Mouse (Mus musculus) embryonic fibroblast, embryonic 13.5 days (primary cell): ENCODE measurements around the gene Tmem102. TPM values are rescaled to one million over a fixed set of nuclear protein-coding genes. Genes with fewer than 3 reads are reported as not detected.
A peak's percentile ranks its signal among the peaks of the same experiment; 100 is the strongest.

Experiments
- H3K27ac ChIP-seq: 2 replicates; pipeline ENCODE4 v1.5.1; 2012; ENCODE audit warnings: low read length, control low read depth, inconsistent platforms; ENCODE audit not compliant: insufficient read depth
- H3K4me1 ChIP-seq: 2 replicates; pipeline ENCODE4 v1.6.1; 2011; ENCODE audit warnings: low read length; ENCODE audit not compliant: control insufficient read depth, insufficient read depth
- H3K4me3 ChIP-seq: 2 replicates; pipeline ENCODE4 v1.5.1; 2011; ENCODE audit warnings: mild to moderate bottlenecking, control low read depth, low read length; ENCODE audit not compliant: insufficient read depth
- CTCF ChIP-seq: IDR thresholded peaks from 2 replicates; pipeline ENCODE4 v1.5.1; 2011; ENCODE audit warnings: mild to moderate bottlenecking, control low read depth, low read length, moderate library complexity, borderline replicate concordance; ENCODE audit not compliant: insufficient read depth
- POLR2A ChIP-seq: IDR thresholded peaks from 2 replicates; pipeline ENCODE4 v1.6.1; 2011; ENCODE audit warnings: low read depth, mild to moderate bottlenecking, control low read depth, low read length, moderate library complexity
- polyA plus RNA-seq: library from polyadenylated mRNA; stranded (reverse); fragments of >200 nt; gene quantifications from 2 replicates; pipeline ENCODE4 v1.2.4, GENCODE M21; 2011; ENCODE audit warnings: low read depth; ENCODE audit not compliant: missing spikeins, insufficient read length

Tmem102 gene
- not detected in 2 replicates for polyA plus RNA-seq

DNA sequence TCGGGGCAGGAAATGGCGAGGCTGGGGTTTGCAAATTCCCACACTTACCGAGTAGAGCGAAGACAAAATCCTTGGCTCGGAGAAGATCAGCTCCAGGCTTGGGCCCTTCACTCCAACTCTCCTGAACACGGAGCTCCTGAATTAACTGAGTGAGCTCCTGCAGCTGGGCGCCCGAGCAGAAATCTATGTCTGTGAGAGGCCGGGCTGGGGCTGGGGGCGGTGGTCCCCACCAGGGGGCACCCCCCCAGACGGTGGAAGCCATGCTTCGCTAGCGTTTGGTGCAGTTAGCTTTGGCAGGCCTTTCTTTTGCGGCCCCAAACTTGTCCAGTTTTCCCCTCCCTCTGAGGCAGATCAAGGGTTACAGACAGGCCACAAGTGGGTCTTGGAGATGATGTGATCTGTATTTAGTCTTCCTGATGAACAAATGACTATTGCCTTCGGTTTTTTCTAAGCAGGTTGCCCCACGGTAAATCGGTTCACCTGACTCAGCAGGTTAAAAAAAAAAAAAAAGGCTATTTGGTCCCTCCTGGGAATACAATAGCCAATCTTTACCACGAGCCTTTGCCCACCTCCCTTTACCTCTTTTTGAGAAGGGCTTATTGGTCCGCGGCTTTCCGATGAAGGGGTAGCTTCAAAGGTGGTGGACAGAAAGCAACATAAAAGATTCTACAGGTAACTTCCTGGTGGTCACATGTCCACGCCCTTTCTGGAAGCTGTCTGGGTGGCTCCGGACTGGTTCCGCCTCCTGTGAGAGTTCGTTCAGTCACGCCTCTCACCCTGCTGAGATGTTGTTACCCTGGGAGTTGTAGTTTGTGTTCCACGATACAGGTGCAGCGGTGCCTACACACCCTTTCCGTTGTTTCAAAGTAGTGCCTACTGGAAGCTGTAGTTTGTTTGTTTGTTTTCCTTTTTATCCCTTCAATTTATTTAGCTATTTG is at the start of gene Tmem102:
Gene Tmem102, minus strand, starts transcription at position 653 of the 938 bp plus-strand sequence.
- Histone ChIP-seq H3K4me3 (no peak within 1 kb of the TSS), H3K27ac (no peak within 1 kb of the TSS), H3K4me1 (peaks cover 4% of the 10 kb centered on the region; the same call in 1 of the 2 replicates)
- TF ChIP-seq POLR2A (no peak), CTCF (no peak)

DNA sequence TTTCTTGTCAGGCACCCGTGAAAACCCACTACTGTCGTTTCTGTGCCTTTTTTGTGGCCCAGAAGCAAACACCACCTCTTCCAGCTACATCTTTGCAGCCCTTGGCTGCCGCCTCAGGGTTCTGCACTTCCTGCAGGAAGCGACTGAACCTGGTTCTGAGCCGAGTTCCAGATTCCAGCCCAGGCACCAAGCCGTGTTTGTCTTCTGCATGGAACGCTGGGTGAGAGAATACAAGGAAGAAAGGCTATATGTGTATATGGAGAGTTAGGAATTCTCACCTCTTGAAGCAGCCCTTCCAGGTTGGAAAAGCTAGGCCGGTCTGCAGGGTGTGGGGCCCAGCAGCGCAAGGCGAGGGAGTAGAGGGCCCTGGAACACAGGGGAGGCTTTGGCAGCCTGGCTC is 49.3 kb upstream of the Tmem102 start:
- H3K27ac ChIP-seq: no peak overlapping the region
- TF ChIP-seq CTCF: no peak
- TF ChIP-seq POLR2A: no peak
- H3K4me1 ChIP-seq: no peaks in the 10 kb centered on the region
- no peak overlapping the region for H3K4me3 ChIP-seq

DNA sequence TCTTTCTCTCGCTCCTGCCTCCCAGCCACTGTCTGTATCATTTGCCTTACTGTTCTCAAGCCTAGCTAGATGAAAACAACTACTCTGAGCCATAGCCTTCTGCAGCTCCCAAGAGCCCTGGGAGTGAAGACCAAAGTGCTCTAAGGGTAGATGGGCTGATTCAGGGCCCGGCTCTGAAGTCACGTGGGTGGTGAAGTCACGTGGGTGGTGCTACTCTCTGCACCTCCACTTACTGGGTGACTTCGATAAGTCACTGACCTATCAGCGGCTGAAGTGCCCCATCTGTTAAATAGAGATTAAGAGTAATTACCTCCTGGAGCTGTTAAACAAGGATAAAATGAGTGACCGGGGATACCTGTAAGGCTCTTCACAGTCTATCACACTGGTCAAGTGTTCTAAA is 48.6 kb upstream of the Tmem102 start:
- TF ChIP-seq CTCF (no peak), POLR2A (peak; percentile 35; the same call in 1 of the 2 replicates)

DNA sequence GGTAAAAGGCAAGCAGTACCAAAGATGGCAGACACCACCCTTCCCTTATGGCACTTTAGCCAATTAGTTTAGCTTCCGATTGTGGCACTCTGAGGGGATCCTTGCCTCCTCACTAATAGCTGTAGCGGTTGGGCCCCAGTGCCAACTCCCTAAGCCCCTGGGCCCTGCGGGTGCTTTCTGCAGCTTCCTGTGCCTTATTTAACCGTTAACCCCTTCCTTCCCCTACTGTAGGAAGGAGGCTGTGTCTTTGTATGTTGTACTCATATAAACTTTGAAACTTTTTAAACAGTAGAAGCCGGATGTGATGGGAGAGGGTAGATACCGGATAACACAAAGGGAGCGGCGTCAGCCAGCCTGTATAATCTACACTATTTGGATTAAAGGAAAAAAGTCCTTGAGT is 45.3 kb upstream of the Tmem102 start:
- no peaks in the 10 kb centered on the region for H3K4me1 ChIP-seq
- no peak overlapping the region for H3K27ac ChIP-seq
- H3K4me3 ChIP-seq: no peak overlapping the region
- TF ChIP-seq POLR2A (no peak), CTCF (no peak)

More for the DNA sequence above, 48.6 kb upstream of the Tmem102 start:
- Histone ChIP-seq H3K27ac (no peak overlapping the region), H3K4me1 (no peaks in the 10 kb centered on the region), H3K4me3 (no peak overlapping the region)

DNA sequence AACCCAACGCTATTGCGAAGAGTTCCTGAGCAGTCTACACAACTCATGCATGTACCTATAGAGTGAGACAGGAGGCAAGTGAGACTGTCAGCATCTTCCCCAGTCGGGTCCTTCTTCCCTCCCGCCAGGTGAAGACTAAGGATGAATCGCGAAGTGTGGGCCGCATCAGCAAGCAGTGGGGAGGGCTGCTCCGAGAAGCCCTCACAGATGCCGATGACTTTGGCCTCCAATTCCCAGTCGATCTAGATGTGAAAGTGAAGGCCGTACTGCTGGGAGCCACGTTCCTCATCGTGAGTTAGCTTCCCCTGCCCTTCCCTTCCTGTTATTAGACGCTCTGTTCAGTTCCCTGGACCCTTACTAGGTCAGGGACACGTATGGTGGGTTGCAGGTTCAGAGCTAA is 44.5 kb upstream of the Tmem102 start:
- no peak overlapping the region for H3K4me3 ChIP-seq
- H3K27ac ChIP-seq: no peak overlapping the region
- no peak; the same call in 1 of the 2 replicates for TF ChIP-seq POLR2A
- no peak for TF ChIP-seq CTCF
- peaks cover 5% of the 10 kb centered on the region for H3K4me1 ChIP-seq

DNA sequence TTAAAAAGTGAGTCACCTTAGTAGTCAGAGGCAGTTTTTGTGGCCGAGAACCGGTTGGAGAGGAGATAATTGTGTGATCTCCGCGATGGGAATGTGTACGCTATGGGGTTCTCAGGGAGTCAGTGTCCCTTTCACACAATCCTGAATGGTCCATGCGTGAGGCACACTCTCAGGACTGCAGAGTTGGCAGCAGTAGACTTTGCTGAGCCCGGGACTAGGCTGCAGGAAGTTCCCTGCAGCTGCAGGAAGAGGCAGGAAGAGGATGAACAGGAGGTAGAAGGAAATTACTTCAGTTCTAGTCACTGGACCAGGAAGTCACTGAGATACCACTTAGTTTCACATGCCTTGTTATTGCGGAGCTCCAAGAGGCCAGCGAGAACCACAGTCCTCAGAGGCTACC is 43.7 kb upstream of the Tmem102 start:
- Histone ChIP-seq H3K4me1 (peaks cover 5% of the 10 kb centered on the region), H3K27ac (no peak overlapping the region), H3K4me3 (no peak overlapping the region)
- no peak for TF ChIP-seq POLR2A
- no peak for TF ChIP-seq CTCF

DNA sequence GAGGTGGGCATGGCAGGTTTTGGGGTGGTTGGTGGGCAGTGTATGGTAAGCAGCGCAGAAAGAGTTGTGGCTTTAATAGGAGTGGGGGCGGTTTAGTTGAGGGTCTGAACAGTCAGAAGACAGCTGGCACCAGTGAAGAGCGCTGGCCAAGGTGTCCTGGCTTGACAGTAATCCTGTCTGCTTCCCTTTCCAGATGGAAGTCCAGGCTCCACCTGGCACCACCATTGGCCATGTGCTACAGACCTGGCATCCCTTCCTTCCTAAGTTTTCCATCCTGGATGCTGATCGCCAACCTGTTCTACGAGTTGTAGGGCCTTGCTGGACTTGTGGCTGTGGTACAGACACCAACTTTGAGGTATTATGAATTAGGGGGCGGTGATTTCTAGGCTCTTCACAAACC is 42.6 kb upstream of the Tmem102 start:
- Histone ChIP-seq H3K4me3 (no peak overlapping the region), H3K27ac (no peak overlapping the region)
- no peak for TF ChIP-seq CTCF
- no peak for TF ChIP-seq POLR2A

DNA sequence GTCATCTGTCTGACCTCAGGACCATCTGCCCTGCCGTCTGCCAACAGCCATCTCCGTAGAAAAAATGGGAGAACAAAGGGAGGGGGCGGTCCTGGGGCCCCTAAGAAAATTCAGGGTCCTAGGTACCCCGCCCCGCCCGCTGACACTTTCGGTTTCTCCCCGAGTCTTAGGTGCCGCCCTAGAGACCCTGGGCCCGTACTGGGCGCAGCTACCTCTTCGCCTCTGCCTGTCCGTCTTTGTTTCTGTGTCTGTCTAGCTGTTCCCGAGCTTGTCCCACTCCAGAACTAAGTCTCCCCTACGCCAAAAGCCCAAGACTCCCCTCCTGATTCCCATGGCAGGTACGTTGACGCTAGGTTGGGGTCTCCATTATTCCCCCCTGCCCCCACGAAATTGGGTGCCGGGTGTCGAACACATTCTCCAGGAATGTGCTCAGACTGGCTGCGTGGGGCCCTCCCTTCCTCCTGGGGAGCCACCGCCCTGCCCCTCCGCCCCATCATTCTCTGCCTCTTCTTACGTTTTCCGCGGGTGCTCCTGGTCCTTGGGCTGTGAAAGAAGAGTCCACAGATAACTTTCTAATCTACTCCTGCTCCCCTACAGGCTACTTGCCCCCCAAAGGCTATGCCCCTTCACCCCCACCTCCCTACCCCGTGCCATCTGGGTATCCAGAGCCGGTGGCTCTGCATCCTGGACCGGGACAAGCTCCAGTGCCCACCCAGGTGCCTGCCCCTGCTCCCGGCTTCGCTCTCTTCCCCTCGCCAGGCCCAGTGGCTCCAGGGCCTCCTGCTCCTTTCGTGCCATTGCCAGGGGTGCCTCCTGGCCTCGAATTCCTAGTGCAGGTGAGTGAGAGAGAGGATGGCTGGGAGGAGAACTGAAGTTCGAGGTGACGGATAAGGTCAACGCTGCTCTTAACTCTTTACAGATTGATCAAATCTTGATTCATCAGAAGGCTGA is 41.6 kb upstream of the Tmem102 start:
- peak overlapping the region; percentile 50 for H3K27ac ChIP-seq

More for the DNA sequence above, 42.6 kb upstream of the Tmem102 start:
- peaks cover 5% of the 10 kb centered on the region for H3K4me1 ChIP-seq

DNA sequence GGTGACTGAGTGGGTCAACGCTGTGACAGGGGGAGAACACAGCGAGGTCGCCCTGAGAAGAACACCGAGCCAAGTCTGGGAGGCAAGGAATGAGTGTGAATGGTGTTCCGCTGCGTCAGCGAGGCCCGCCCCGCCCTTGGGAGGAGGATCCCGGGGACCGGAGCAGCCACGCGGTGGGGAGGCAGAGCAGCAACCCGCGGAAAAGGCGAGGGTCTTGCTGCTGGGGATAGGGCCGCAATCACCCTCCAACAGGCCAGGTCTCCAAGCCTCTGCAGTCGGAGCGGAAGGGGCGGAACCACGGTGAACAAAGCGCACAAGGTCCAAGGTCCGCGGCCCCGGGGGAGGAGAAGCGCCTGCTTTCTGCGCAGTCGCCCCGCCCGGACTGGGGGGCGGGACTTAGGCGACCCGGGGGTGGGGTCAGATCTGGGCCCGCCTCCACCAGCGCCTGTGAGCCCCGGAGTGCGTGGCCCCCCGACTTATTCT is 40.8 kb upstream of the Tmem102 start, which contains the start of gene Plscr3:
Gene Plscr3, plus strand, starts transcription at position 179 of the 483 bp plus-strand sequence.
- Histone ChIP-seq H3K4me1 (peaks cover 5% of the 10 kb centered on the region), H3K27ac (peak within 1 kb of the TSS; percentile 84), H3K4me3 (peak within 1 kb of the TSS; percentile 80)
- TF ChIP-seq CTCF (no peak), POLR2A (peak; percentile 95)

More for the DNA sequence above, 41.6 kb upstream of the Tmem102 start:
- H3K4me1 ChIP-seq: peaks cover 5% of the 10 kb centered on the region
- TF ChIP-seq CTCF (no peak), POLR2A (peak; percentile 56; the same call in 1 of the 2 replicates)
- H3K4me3 ChIP-seq: peak overlapping the region; percentile 80

DNA sequence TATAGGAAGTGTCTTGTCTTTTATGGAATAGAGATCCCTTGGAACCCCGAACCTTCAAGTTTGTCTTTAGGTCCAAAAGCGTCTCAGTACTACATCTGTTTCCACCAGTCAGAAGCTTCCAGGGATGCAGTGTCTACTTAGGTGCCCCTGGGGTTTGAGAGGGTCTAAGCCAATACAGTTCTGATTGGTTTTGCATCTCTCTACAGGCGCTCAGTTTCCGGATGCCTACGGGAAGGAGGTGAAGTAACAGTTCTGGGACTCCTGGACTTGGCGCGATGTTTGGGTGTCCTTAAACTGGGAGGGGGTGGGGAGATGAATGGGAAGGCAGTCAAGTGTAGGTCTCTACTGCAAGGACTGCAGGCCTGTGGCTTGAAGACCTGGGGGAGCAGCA is 33.3 kb upstream of the Tmem102 start:
- Histone ChIP-seq H3K4me1 (peaks cover 3% of the 10 kb centered on the region; the same call in 1 of the 2 replicates), H3K4me3 (peak overlapping the region; percentile 73), H3K27ac (peak overlapping the region; percentile 35)
- TF ChIP-seq POLR2A: no peak
- TF ChIP-seq CTCF: no peak
